Mouse (Mus musculus): ENCODE measurements at regions not wholly inside any gene's neighbourhood (a gene's known extent, or its start where the extent isn't known, plus 50 kb on each side); places are given as distances from the start of the nearest gene placed in this dataset.

DNA sequence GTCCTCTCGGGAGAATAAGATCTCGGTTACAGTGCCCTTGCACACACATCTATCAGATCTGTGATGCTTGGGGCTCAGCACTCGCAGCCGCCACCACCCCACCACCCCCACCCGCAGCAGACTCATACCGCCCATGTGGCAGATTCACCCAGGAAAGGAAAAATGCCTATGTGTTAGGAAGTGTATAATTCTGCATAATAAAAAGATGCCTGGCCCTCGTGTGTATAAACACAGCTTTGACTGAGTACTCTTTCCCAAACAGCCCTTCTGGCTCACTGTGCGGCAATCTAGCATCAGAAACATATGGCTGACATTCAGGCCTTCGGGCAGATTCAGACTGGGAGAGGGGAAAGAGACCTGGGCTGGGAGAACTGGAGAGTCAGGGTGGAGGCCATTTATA is 105.2 kb upstream of the Rpl38 start:
- no peak for ATAC-seq (replicated peaks in 1 of 2; ENCODE audit: insufficient read depth in 1 of 2, low FRiP score in 2 of 2, low TSS enrichment in 1 of 2, low read depth in 1 of 2, poor library complexity in 2 of 2, severe bottlenecking in 2 of 2)

DNA sequence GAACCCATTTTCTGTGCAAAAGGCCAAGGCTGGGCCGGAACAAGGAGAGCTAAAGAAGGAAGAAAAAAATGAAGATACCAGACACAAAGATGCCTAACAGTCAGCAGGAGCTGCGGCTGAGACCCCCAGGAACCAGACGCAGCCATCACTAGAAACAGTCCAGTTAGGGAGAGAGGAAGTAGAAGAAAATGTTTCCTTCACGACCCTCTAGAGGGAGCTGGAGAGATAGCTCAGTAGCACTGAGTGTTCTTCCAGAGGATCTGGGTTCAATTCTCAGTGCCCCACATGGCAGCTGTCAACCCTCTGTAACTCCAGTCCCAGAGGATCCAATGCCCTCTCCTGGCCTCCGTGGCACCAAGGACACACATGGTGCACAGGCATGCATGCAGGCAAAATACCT is 113.7 kb upstream of the Rpl38 start:
- no peak for ATAC-seq (replicated peaks in 1 of 2; ENCODE audit: insufficient read depth in 1 of 2, low FRiP score in 2 of 2, low TSS enrichment in 1 of 2, low read depth in 1 of 2, poor library complexity in 2 of 2, severe bottlenecking in 2 of 2)

DNA sequence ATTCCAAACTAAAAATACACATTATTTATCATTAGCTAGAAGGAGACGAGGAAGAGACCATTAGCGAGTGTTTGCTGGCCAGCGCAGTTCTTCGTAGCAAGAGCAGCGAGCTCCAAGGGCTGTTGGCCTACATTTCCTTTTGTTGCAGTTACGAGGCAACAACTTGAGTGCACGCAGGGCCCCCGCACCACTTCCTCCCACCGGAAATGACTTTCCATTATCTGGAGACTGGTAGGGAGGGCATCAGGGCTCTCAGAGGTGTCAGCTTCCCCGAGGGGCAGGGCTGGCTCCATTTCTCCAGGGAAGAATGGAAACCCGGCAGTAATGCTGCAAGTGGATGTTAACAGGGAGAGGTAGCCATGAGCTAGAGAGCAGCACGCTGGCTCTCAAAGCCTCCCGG is 114.3 kb upstream of the Rpl38 start:
- ATAC-seq (replicated peaks in 1 of 2; ENCODE audit: insufficient read depth in 1 of 2, low FRiP score in 2 of 2, low TSS enrichment in 1 of 2, low read depth in 1 of 2, poor library complexity in 2 of 2, severe bottlenecking in 2 of 2) = peak; percentile 91 to 99

GRCm38 (mm10) chr11:114552176-114552575 is 116.1 kb upstream of the Rpl38 start:
- ATAC-seq (replicated peaks in 1 of 2; ENCODE audit: insufficient read depth in 1 of 2, low FRiP score in 2 of 2, low TSS enrichment in 1 of 2, low read depth in 1 of 2, poor library complexity in 2 of 2, severe bottlenecking in 2 of 2) = no peak

GRCm38 (mm10) chr11:114551262-114551661 is 117.1 kb upstream of the Rpl38 start:
- no peak for ATAC-seq (replicated peaks in 1 of 2; ENCODE audit: insufficient read depth in 1 of 2, low FRiP score in 2 of 2, low TSS enrichment in 1 of 2, low read depth in 1 of 2, poor library complexity in 2 of 2, severe bottlenecking in 2 of 2)

GRCm38 (mm10) chr11:114548658-114549057 is 119.7 kb upstream of the Rpl38 start:
- ATAC-seq (replicated peaks in 1 of 2; ENCODE audit: insufficient read depth in 1 of 2, low FRiP score in 2 of 2, low TSS enrichment in 1 of 2, low read depth in 1 of 2, poor library complexity in 2 of 2, severe bottlenecking in 2 of 2) = no peak

- ATAC-seq (replicated peaks in 1 of 2; ENCODE audit: insufficient read depth in 1 of 2, low FRiP score in 2 of 2, low TSS enrichment in 1 of 2, low read depth in 1 of 2, poor library complexity in 2 of 2, severe bottlenecking in 2 of 2) = no peak
These were observed 124.1 kb upstream of the Rpl38 start for GRCm38 (mm10) chr11:114544212-114544611.

GRCm38 (mm10) chr11:114542167-114542566 is 126.2 kb upstream of the Rpl38 start:
- no peak for ATAC-seq (replicated peaks in 1 of 2; ENCODE audit: insufficient read depth in 1 of 2, low FRiP score in 2 of 2, low TSS enrichment in 1 of 2, low read depth in 1 of 2, poor library complexity in 2 of 2, severe bottlenecking in 2 of 2)

DNA sequence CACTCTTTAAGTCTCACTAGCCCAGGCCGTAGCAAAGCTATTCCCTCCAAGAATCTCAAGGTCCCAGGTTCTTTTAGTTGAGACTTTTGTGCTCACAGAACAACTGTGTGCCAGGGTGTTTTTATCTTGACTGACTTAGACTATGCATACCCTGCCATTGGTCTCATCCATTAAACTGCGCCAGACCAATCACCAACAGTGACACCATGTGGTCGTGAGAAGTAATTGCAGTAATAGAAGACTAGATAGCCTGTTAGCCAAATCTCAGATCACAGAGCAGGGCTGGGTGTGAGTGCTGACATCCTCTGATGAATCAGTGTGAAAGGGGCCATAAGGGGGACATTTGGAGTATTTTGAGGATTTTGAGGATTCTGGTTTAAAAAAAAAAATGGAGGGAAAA is 127.8 kb upstream of the Rpl38 start:
- no peak for ATAC-seq (replicated peaks in 1 of 2; ENCODE audit: insufficient read depth in 1 of 2, low FRiP score in 2 of 2, low TSS enrichment in 1 of 2, low read depth in 1 of 2, poor library complexity in 2 of 2, severe bottlenecking in 2 of 2)

DNA sequence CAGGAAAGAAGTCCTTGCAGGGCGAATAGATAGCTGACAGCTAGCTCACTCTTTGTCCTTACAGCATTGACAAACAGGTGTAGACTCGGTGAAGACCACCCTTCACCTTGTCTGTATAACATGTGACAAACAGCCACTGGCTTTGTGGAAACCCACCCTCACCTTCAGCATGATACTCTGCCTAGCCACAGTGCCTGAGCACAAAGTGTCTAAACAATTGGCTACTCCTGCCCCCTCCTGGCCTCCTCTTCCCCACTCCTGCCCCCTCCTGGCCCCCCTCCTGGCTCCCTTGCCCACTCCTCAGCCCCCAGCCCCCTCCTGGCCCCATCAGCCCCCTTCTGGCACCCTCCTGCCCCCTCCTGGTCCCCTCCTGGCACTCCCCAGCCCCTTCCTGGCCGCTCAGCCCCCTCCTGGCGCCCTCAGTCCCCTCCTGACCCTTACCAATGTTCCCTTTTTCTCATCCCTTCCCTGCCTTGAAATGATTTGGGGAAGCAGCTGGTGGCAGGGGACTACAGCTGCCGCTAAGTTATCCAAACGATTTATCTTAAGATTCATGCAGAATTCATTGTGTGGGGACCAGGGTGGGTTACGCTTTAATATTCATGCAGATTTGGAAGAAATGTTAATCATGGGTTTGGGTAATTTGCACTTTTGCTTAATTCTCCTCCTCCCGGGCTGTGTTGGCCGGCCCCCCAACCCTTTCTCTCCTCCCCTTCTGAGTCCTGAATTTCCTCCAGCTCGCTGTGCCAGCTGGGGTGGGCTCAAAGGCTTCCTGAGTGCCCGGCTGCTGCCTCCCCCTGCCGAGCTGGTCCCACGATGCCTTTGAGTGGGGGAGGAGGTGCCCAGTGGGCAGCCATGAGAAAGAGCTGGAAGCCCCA is 131.5 kb upstream of the Rpl38 start:
- ATAC-seq (replicated peaks in 1 of 2; ENCODE audit: insufficient read depth in 1 of 2, low FRiP score in 2 of 2, low TSS enrichment in 1 of 2, low read depth in 1 of 2, poor library complexity in 2 of 2, severe bottlenecking in 2 of 2) = no peak

- no peak for ATAC-seq (replicated peaks in 1 of 2; ENCODE audit: insufficient read depth in 1 of 2, low FRiP score in 2 of 2, low TSS enrichment in 1 of 2, low read depth in 1 of 2, poor library complexity in 2 of 2, severe bottlenecking in 2 of 2)
These were observed 132.4 kb upstream of the Rpl38 start for GRCm38 (mm10) chr11:114535900-114536299.

- ATAC-seq (replicated peaks in 1 of 2; ENCODE audit: insufficient read depth in 1 of 2, low FRiP score in 2 of 2, low TSS enrichment in 1 of 2, low read depth in 1 of 2, poor library complexity in 2 of 2, severe bottlenecking in 2 of 2) = no peak
These were observed 133.9 kb upstream of the Rpl38 start for GRCm38 (mm10) chr11:114534436-114534835.

DNA sequence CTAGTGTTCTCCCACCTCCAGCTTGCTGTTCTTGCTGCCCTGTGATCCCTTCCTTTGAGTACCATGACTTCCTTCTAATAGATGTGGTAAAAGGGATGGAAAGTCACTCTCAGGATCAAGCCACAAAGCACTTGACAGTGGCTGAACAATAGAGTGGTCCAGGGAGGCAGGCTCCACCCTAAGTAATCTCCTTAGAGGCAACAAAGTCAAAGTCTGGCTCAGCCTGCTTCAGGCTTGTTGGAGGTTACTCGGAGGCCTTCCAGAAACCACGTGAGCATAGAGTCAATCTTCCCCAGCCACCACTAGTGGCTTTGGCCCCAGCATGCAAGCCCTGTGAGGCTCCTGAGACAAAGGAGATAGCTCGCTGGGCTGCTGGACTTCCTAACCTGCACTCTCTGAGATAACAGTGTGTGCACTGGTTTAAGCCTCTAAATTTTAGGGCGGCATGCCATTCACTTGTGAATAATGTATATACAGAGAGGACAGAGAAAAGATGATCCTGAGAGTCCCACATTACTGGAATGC is 137.0 kb upstream of the Rpl38 start:
- ATAC-seq (replicated peaks in 1 of 2; ENCODE audit: insufficient read depth in 1 of 2, low FRiP score in 2 of 2, low TSS enrichment in 1 of 2, low read depth in 1 of 2, poor library complexity in 2 of 2, severe bottlenecking in 2 of 2) = no peak

DNA sequence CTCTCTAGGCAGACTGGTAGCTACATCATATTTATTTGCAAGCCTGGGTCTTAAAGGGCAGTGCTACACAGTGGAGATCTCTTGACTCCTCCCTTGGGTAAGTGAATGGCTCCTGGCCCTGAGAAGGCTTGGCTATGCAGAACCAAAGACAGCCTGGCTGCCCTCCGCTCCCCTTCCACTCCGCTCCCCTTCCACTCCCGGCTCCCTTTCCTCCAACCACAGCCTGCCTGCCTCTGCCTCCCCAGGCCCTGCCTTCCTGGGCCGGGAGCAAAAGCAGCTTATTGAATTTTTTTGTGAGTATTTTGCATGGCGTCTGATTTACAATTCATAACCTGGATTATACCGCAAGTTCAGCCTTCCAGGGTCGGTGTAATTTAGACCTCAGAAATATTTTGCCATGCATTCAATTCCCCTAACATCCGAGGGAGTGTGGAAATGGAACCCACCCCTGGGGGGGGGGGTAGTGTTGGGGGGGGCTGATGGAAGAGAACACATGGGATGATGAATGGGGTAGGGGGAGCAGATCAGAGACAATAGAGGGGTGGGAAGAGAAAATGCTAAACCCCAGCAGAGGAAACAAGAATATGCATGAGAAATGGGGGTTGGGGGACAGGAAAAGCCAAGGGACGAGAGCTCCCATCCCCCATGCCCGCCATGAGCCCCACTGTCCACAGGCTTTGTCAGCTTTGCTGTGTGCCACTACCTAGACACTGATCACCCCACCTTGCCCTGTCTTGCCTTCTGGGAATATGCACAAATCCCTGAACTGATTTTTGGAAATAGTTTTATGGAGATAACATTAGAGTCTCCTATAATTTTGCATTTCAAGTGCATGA is 139.2 kb upstream of the Rpl38 start:
- ATAC-seq (replicated peaks in 1 of 2; ENCODE audit: insufficient read depth in 1 of 2, low FRiP score in 2 of 2, low TSS enrichment in 1 of 2, low read depth in 1 of 2, poor library complexity in 2 of 2, severe bottlenecking in 2 of 2) = no peak

DNA sequence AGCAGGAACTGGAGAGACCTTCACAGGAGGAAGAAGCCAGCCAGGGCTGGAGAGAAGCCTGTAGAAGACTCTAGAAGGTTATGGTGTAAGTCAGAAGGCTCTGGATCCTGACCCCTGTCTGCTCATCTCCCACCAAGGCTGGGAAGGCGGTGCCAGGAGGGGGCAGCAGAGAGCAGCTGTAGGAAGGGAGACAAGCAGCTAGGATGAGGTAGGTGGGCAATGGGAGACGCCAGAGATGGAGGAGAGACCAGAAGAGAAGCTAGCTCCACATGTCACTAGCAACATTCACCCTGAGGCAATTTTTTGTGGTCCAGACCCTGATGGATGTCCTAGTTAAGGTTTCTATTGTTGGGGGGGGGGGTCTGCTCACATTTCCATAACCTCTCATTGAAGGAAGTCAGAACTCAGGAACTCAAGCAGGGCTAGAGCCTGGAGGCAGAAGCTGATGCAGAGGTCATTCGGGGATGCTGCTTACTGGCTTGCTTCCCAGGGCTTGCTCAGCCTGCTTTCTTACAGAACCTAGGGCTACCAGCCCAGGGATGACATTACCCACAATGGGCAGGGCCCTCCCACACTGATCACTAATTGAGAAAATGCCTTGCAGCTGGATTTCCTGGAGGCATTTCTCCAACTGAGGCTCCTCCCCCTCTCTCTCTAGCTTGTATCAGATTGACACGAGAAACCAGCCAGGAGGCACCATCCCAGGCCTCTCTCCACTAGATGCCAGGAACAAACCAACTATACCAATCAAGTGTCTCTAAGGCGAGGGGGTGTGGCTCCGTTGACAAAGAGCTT is 144.7 kb upstream of the Rpl38 start:
- ATAC-seq (replicated peaks in 1 of 2; ENCODE audit: insufficient read depth in 1 of 2, low FRiP score in 2 of 2, low TSS enrichment in 1 of 2, low read depth in 1 of 2, poor library complexity in 2 of 2, severe bottlenecking in 2 of 2) = peak; percentile 71 to 75

GRCm38 (mm10) chr11:114515278-114515677 is 153.0 kb upstream of the Rpl38 start:
- ATAC-seq (replicated peaks in 1 of 2; ENCODE audit: insufficient read depth in 1 of 2, low FRiP score in 2 of 2, low TSS enrichment in 1 of 2, low read depth in 1 of 2, poor library complexity in 2 of 2, severe bottlenecking in 2 of 2) = no peak

- ATAC-seq (replicated peaks in 1 of 2; ENCODE audit: insufficient read depth in 1 of 2, low FRiP score in 2 of 2, low TSS enrichment in 1 of 2, low read depth in 1 of 2, poor library complexity in 2 of 2, severe bottlenecking in 2 of 2) = peak; percentile 7 to 28; a peak in 1 of 4 replicates
These were observed 154.2 kb upstream of the Rpl38 start for GRCm38 (mm10) chr11:114514126-114514525.
